Mouse (Mus musculus): Measurements from ENCODE around the gene Kctd21.

DNA sequence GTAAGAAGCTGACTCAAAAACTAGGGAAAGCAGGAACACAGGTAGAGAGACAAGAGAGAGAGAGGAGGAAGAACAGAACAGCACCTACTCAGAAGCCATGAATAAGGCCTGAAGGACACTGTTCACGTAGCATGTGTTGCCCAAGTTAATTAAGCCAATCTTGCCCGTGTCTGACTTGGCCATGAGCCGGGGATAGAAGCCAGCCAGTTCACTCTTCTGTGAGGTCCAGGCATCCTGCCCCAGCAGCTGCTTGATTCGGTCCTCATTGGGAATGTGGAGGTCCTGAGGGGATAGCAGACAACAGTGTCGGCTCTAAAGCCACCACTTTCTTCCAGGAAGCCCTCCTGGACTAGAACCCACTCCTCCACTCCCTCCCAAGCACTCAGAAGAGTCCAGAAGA lies 17.5 kb upstream of the Kctd21 start:
- no peak for TF ChIP-seq POLR2A (IDR thresholded peaks at IDR 0.05; ENCODE audit: extremely low read depth, insufficient read depth, low read length)
- no peak for TF ChIP-seq CTCF (IDR thresholded peaks at IDR 0.05; ENCODE audit: low read depth, low read length)
